27 mouse cellular contexts compared by ENCODE assay signal in the genomic region with DNA sequence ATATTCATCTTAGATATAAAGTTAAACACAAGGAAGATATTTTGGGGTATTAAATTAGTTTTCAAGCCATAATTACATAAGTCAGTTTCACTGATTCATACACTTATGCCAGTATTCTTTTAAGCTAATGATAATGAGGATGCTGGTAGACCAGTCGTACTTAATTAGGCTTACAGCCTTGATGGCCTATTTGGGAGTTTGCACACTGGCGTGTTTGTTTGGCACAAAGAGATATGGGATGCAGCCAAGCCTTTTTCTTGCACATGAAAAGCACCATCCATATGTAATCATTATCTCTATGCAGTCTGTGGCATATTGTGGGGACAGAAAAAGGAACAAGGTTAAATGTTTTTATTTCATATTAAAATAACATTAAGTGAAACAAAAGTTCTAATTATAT.
DNase-seq lines count a peak whose midpoint lies in the region; ATAC-seq and TF ChIP-seq lines count a peak whose summit lies in the region.
"Had no signal": no experiment of that assay in that cellular context is flagged by ENCODE, and none has a peak within 500 bp of the region (broad histone marks: within the 10 kb centered on the region; RNA-seq: fewer than 3 reads in every experiment).

No protein-coding gene starts in this region.

- H3K4me3 ChIP-seq in forebrain, embryonic 15.5 days = no peak overlapping the region
- no peak overlapping the region for H3K4me3 ChIP-seq in forebrain, embryonic 11.5 days (ENCODE audit: low read depth, low read length)
- no peak overlapping the region for H3K4me3 ChIP-seq in midbrain, postnatal 0 days (ENCODE audit: low read depth, low read length)
- H3K4me3 ChIP-seq in midbrain, embryonic 11.5 days (ENCODE audit: low read depth, low read length) = no peak overlapping the region
- no peak overlapping the region for H3K4me3 ChIP-seq in thymus, adult 2 months (ENCODE audit: control insufficient read depth, insufficient read depth, low read length)
- H3K4me3 ChIP-seq: embryonic facial prominence, embryonic 13.5 days; heart, embryonic 13.5 days; neural tube, embryonic 13.5 days had no signal

- TF ChIP-seq CTCF in midbrain, postnatal 0 days (IDR thresholded peaks at IDR 0.05) = no peak
- no peak for TF ChIP-seq CTCF in thymus, adult 2 months (IDR thresholded peaks at IDR 0.05; ENCODE audit: borderline replicate concordance, control insufficient read depth, extremely low read depth, insufficient read depth, low read length, poor library complexity)

- ATAC-seq in forebrain, embryonic 15.5 days (replicated peaks) = peak; percentile 69
- ATAC-seq in forebrain, embryonic 11.5 days (replicated peaks; ENCODE audit: low FRiP score) = no peak
- no peak for ATAC-seq in midbrain, postnatal 0 days (ENCODE audit: low FRiP score)
- no peak for ATAC-seq in midbrain, embryonic 11.5 days (ENCODE audit: low FRiP score)
- ATAC-seq: activated CD4-positive, CD25-positive, alpha-beta regulatory T cell, adult 4 months; intestine, embryonic 16.5 days had no signal

- TF ChIP-seq POLR2A in thymus, adult 2 months (IDR thresholded peaks at IDR 0.05; ENCODE audit: control insufficient read depth, extremely low read depth, insufficient read depth, low read length, poor library complexity) = no peak

- no peak overlapping the region for H3K9ac ChIP-seq in forebrain, embryonic 15.5 days (replicated peaks)
- no peak overlapping the region for H3K9ac ChIP-seq in forebrain, embryonic 11.5 days (ENCODE audit: low read length)
- no peak overlapping the region for H3K9ac ChIP-seq in midbrain, postnatal 0 days (replicated peaks; ENCODE audit: low read length, poor library complexity, severe bottlenecking)
- no peak overlapping the region for H3K9ac ChIP-seq in midbrain, embryonic 11.5 days (ENCODE audit: low read length)
- H3K9ac ChIP-seq: embryonic facial prominence, embryonic 13.5 days; heart, embryonic 13.5 days; liver, embryonic 14.5 days; neural tube, embryonic 13.5 days had no signal

- no peaks in the 10 kb centered on the region for H3K9me3 ChIP-seq in forebrain, embryonic 15.5 days
- H3K9me3 ChIP-seq in forebrain, embryonic 11.5 days (ENCODE audit: control insufficient read depth, low read length) = no peaks in the 10 kb centered on the region
- no peaks in the 10 kb centered on the region for H3K9me3 ChIP-seq in midbrain, postnatal 0 days (ENCODE audit: low read length)
- no peaks in the 10 kb centered on the region for H3K9me3 ChIP-seq in midbrain, embryonic 11.5 days (ENCODE audit: control insufficient read depth, low read length)
- H3K9me3 ChIP-seq: embryonic facial prominence, embryonic 13.5 days; heart, embryonic 13.5 days; neural tube, embryonic 13.5 days had no signal

- no peak overlapping the region for H3K27ac ChIP-seq in forebrain, embryonic 15.5 days (replicated peaks)
- H3K27ac ChIP-seq in forebrain, embryonic 11.5 days (ENCODE audit: low read depth, low read length) = no peak overlapping the region
- H3K27ac ChIP-seq in midbrain, postnatal 0 days (ENCODE audit: low read depth, low read length) = no peak overlapping the region
- no peak overlapping the region for H3K27ac ChIP-seq in midbrain, embryonic 11.5 days (ENCODE audit: low read depth, low read length)
- no peak overlapping the region for H3K27ac ChIP-seq in thymus, adult 2 months (ENCODE audit: control insufficient read depth, insufficient read depth, low read length)
- H3K27ac ChIP-seq: embryonic facial prominence, embryonic 13.5 days; heart, embryonic 13.5 days; liver, embryonic 14.5 days; macrophage; neural tube, embryonic 13.5 days had no signal

- H3K36me3 ChIP-seq in forebrain, embryonic 15.5 days = no peaks in the 10 kb centered on the region
- no peaks in the 10 kb centered on the region for H3K36me3 ChIP-seq in forebrain, embryonic 11.5 days (ENCODE audit: control insufficient read depth, insufficient read depth, low read length)
- H3K36me3 ChIP-seq in midbrain, postnatal 0 days (ENCODE audit: insufficient read depth, low read length) = no peaks in the 10 kb centered on the region
- no peaks in the 10 kb centered on the region for H3K36me3 ChIP-seq in midbrain, embryonic 11.5 days (ENCODE audit: control insufficient read depth, insufficient read depth, low read length)
- no peaks in the 10 kb centered on the region for H3K36me3 ChIP-seq in thymus, adult 2 months (ENCODE audit: control insufficient read depth, insufficient read depth, low read length)
- H3K36me3 ChIP-seq: embryonic facial prominence, embryonic 13.5 days; heart, embryonic 13.5 days; neural tube, embryonic 13.5 days had no signal

- H3K4me2 ChIP-seq in forebrain, embryonic 15.5 days (replicated peaks) = no peak overlapping the region
- H3K4me2 ChIP-seq in forebrain, embryonic 11.5 days (ENCODE audit: low read depth, low read length, severe bottlenecking) = no peak overlapping the region
- H3K4me2 ChIP-seq in midbrain, postnatal 0 days (ENCODE audit: low read depth, low read length, poor library complexity, severe bottlenecking) = no peak overlapping the region
- no peak overlapping the region for H3K4me2 ChIP-seq in midbrain, embryonic 11.5 days
- H3K4me2 ChIP-seq: embryonic facial prominence, embryonic 13.5 days; heart, embryonic 13.5 days; neural tube, embryonic 13.5 days had no signal

- 34% methylated on average over 2 of the region's 2 CpGs for WGBS in forebrain, embryonic 15.5 days
- WGBS in forebrain, embryonic 11.5 days = 79% methylated on average over 2 of the region's 2 CpGs
- 65% methylated on average over 2 of the region's 2 CpGs for WGBS in midbrain, postnatal 0 days
- 83% methylated on average over 2 of the region's 2 CpGs for WGBS in midbrain, embryonic 11.5 days
- WGBS in thymus, adult 2 months = 92% methylated on average over 2 of the region's 2 CpGs

- no peaks in the 10 kb centered on the region for H3K4me1 ChIP-seq in forebrain, embryonic 15.5 days
- H3K4me1 ChIP-seq in forebrain, embryonic 11.5 days (replicated peaks; ENCODE audit: control insufficient read depth, insufficient read depth, low read length) = no peaks in the 10 kb centered on the region
- no peaks in the 10 kb centered on the region for H3K4me1 ChIP-seq in midbrain, postnatal 0 days (ENCODE audit: insufficient read depth, low read length)
- H3K4me1 ChIP-seq in midbrain, embryonic 11.5 days (ENCODE audit: control insufficient read depth, insufficient read depth, low read length) = no peaks in the 10 kb centered on the region
- no peaks in the 10 kb centered on the region for H3K4me1 ChIP-seq in thymus, adult 2 months (replicated peaks; ENCODE audit: control insufficient read depth, insufficient read depth, low read length)
- H3K4me1 ChIP-seq: embryonic facial prominence, embryonic 13.5 days; heart, embryonic 13.5 days; neural tube, embryonic 13.5 days had no signal

- DNase-seq in cerebellum, adult 9-11 months = peak; percentile 7
- DNase-seq in cerebellum, adult 11-12 months = no peak
- no peak for DNase-seq in forebrain, embryonic 11.5 days (ENCODE audit: low spot score)
- peak; percentile 69 for DNase-seq in midbrain, postnatal 0 days (ENCODE audit: low spot score)
- no peak for DNase-seq in midbrain, embryonic 11.5 days (ENCODE audit: low spot score, missing footprints)
- no peak for DNase-seq in thymus, adult 2 months
- DNase-seq: adrenal gland, adult 2 months; cerebellum, adult 18-20 months; embryo, embryonic 11 days; gastrocnemius, postnatal 10 days; heart, postnatal 10 days; kidney, adult 9 months; kidney, postnatal 10 days; layer of hippocampus, postnatal 36 days; liver; lung, adult 2 months; lung, postnatal 10 days; right cerebral cortex, postnatal 14 days had no signal

- no peaks in the 10 kb centered on the region for H3K27me3 ChIP-seq in forebrain, embryonic 15.5 days
- H3K27me3 ChIP-seq in forebrain, embryonic 11.5 days (ENCODE audit: control insufficient read depth, insufficient read depth, low read length) = no peaks in the 10 kb centered on the region
- H3K27me3 ChIP-seq in midbrain, postnatal 0 days (ENCODE audit: insufficient read depth, low read length) = no peaks in the 10 kb centered on the region
- no peaks in the 10 kb centered on the region for H3K27me3 ChIP-seq in midbrain, embryonic 11.5 days (ENCODE audit: control insufficient read depth, insufficient read depth, low read length)
- no peaks in the 10 kb centered on the region for H3K27me3 ChIP-seq in thymus, adult 2 months (ENCODE audit: control insufficient read depth, insufficient read depth, low read length)
- H3K27me3 ChIP-seq: CH12.LX; embryonic facial prominence, embryonic 13.5 days; heart, embryonic 13.5 days; neural tube, embryonic 13.5 days had no signal

Comparison
In these comparisons a context has a peak if more than half of its experiments do, and no peak if none do; other contexts are left out.
1. DNase-seq: peak in cerebellum, adult 9-11 months (single experiment) and midbrain, postnatal 0 days (single experiment); none in cerebellum, adult 11-12 months (single experiment), forebrain, embryonic 11.5 days (single experiment), midbrain, embryonic 11.5 days (single experiment) and thymus, adult 2 months (single experiment).